Mouse (Mus musculus) liver, adult 2 months (tissue): ENCODE data around the gene Olfr33. TPM values are rescaled to one million over a fixed set of nuclear protein-coding genes. Genes with fewer than 3 reads are reported as not detected.

Experiments
- DNase-seq: peaks from one replicate; pipeline ENCODE4 v3.0.0-alpha.2; 2011; ENCODE audit warnings: low read depth, low spot score; ENCODE audit errors: extremely low read depth
- H3K27ac ChIP-seq: fragments of 200-500 bp; replicated peaks from 2 replicates; pipeline ENCODE4 v1.5.1; 2012; ENCODE audit warnings: low read depth, mild to moderate bottlenecking, control low read depth, inconsistent platforms, low read length; ENCODE audit not compliant: insufficient read depth
- H3K27me3 ChIP-seq: fragments of 200-500 bp; 2 replicates; pipeline ENCODE4 v1.6.1; 2012; ENCODE audit warnings: mild to moderate bottlenecking, moderate library complexity, low read length, inconsistent platforms; ENCODE audit not compliant: control insufficient read depth, insufficient read depth
- H3K36me3 ChIP-seq: fragments of 200-500 bp; 2 replicates; pipeline ENCODE4 v1.6.1; 2012; ENCODE audit warnings: low read length, inconsistent platforms; ENCODE audit not compliant: control insufficient read depth, insufficient read depth
- H3K4me1 ChIP-seq: fragments of 200-500 bp; 2 replicates; pipeline ENCODE4 v1.6.1; 2011; ENCODE audit warnings: low read length; ENCODE audit not compliant: control insufficient read depth, insufficient read depth
- H3K4me3 ChIP-seq: fragments of 200-500 bp; 2 replicates; pipeline ENCODE4 v1.5.1; 2011; ENCODE audit warnings: low read depth, mild to moderate bottlenecking, control low read depth, low read length, moderate library complexity; ENCODE audit not compliant: insufficient read depth
- H3K79me2 ChIP-seq: fragments of 200-500 bp; 2 replicates; pipeline ENCODE4 v1.6.1; 2012; ENCODE audit warnings: inconsistent platforms, mild to moderate bottlenecking, low read length, moderate library complexity; ENCODE audit not compliant: control insufficient read depth, insufficient read depth
- H3K9ac ChIP-seq: fragments of 200-500 bp; 2 replicates; pipeline ENCODE4 v1.6.1; 2012; ENCODE audit warnings: low read depth, mild to moderate bottlenecking, control low read depth, inconsistent platforms, low read length
- CTCF ChIP-seq: fragments of 200-500 bp; IDR thresholded peaks from 2 replicates; pipeline ENCODE4 v1.5.1; 2011; ENCODE audit warnings: low read depth, low read length, control low read depth
- POLR2A ChIP-seq: fragments of 200-500 bp; IDR thresholded peaks from 2 replicates; pipeline ENCODE4 v1.6.1; 2011; ENCODE audit warnings: low read length, control low read depth; ENCODE audit not compliant: insufficient read depth; ENCODE audit errors: extremely low read depth
- WGBS: fragments of 180-500 bp; shearing (Covaris S2); methylation state at CpG from one replicate; pipeline ENCODE4 v1.1.7; 2018; 5-methylcytosine and 5-hydroxymethylcytosine counted together
- polyA plus RNA-seq: library from polyadenylated mRNA; depleted of rRNA; stranded (reverse); fragments of >200 nt; gene quantifications from 2 replicates; pipeline ENCODE4 v1.2.3, GENCODE M21; 2012; rRNA removed
- total RNA-seq: library from RNA; depleted of rRNA; stranded (reverse); fragments of >200 nt; gene quantifications from 2 replicates; pipeline ENCODE4 v1.2.3, GENCODE M21; 2014; rRNA removed

Olfr33 gene
- total RNA-seq (not detected in 2 replicates), polyA plus RNA-seq (not detected in 2 replicates)

GRCm38 (mm10) chr7:102718970-102719369 is at the start of gene Olfr33:
Gene Olfr33 (minus strand): TSS chr7:102719070.
- Histone ChIP-seq H3K79me2 (no peaks in the 10 kb centered on the region), H3K9ac (no peak within 1 kb of the TSS), H3K4me3 (no peak within 1 kb of the TSS), H3K4me1 (no peaks in the 10 kb centered on the region), H3K27me3 (no peaks in the 10 kb centered on the region), H3K27ac (no peak within 1 kb of the TSS), H3K36me3 (no peaks in the 10 kb centered on the region)
- no peak for DNase-seq
- no peak for TF ChIP-seq CTCF
- no peak for TF ChIP-seq POLR2A
- 22% methylated on average over 1 of the region's 1 CpGs for WGBS

- no peak for TF ChIP-seq POLR2A
- no peak for TF ChIP-seq CTCF
- 84% methylated on average over 4 of the region's 4 CpGs for WGBS
- no peak within 1 kb of the TSS for H3K4me3 ChIP-seq
Measured at GRCm38 (mm10) chr7:102759266-102759665, 40.4 kb upstream of the Olfr33 start, which contains the start of the genes Olfr560 and Olfr78. Gene Olfr560 (minus strand): TSS chr7:102759366. Gene Olfr78 (minus strand): TSS chr7:102759471.

GRCm38 (mm10) chr7:102752086-102752485 is 33.2 kb upstream of the Olfr33 start:
- H3K4me3 ChIP-seq = no peak overlapping the region
- 6% methylated on average over 1 of the region's 1 CpGs for WGBS
- no peaks in the 10 kb centered on the region for H3K79me2 ChIP-seq
- no peaks in the 10 kb centered on the region for H3K27me3 ChIP-seq
- no peak overlapping the region for H3K9ac ChIP-seq
- H3K27ac ChIP-seq = no peak overlapping the region
- H3K4me1 ChIP-seq = no peaks in the 10 kb centered on the region
- TF ChIP-seq POLR2A = no peak
- no peak for TF ChIP-seq CTCF
- DNase-seq = no peak
- no peaks in the 10 kb centered on the region for H3K36me3 ChIP-seq

More at GRCm38 (mm10) chr7:102759266-102759665, 40.4 kb upstream of the Olfr33 start, which contains the start of the genes Olfr560 and Olfr78:
- Histone ChIP-seq H3K9ac (no peak within 1 kb of the TSS), H3K27me3 (no peaks in the 10 kb centered on the region), H3K4me1 (no peaks in the 10 kb centered on the region), H3K36me3 (no peaks in the 10 kb centered on the region), H3K79me2 (no peaks in the 10 kb centered on the region), H3K27ac (no peak within 1 kb of the TSS)
- DNase-seq = no peak

- Histone ChIP-seq H3K27me3 (no peaks in the 10 kb centered on the region), H3K27ac (no peak overlapping the region), H3K4me3 (no peak overlapping the region), H3K4me1 (no peaks in the 10 kb centered on the region), H3K9ac (no peak overlapping the region), H3K79me2 (no peaks in the 10 kb centered on the region), H3K36me3 (no peaks in the 10 kb centered on the region)
- 49% methylated on average over 2 of the region's 2 CpGs for WGBS
- no peak for TF ChIP-seq POLR2A
- TF ChIP-seq CTCF = no peak
- no peak for DNase-seq
Measured at GRCm38 (mm10) chr7:102737705-102738104, 18.8 kb upstream of the Olfr33 start.

- DNase-seq = no peak
- no peak overlapping the region for H3K4me3 ChIP-seq
- TF ChIP-seq CTCF = no peak
- TF ChIP-seq POLR2A = no peak
- WGBS = 68% methylated on average over 1 of the region's 1 CpGs
- H3K79me2 ChIP-seq = no peaks in the 10 kb centered on the region
- H3K9ac ChIP-seq = no peak overlapping the region
- no peaks in the 10 kb centered on the region for H3K36me3 ChIP-seq
- H3K27me3 ChIP-seq = no peaks in the 10 kb centered on the region
- H3K4me1 ChIP-seq = no peaks in the 10 kb centered on the region
- no peak overlapping the region for H3K27ac ChIP-seq
Measured at GRCm38 (mm10) chr7:102733793-102734192, 14.9 kb upstream of the Olfr33 start.

GRCm38 (mm10) chr7:102727391-102727790 is 8.5 kb upstream of the Olfr33 start, which contains the start of gene Olfr559:
Gene Olfr559 (minus strand): TSS chr7:102727491.
- Histone ChIP-seq H3K36me3 (no peaks in the 10 kb centered on the region), H3K9ac (no peak within 1 kb of the TSS), H3K27me3 (no peaks in the 10 kb centered on the region), H3K79me2 (no peaks in the 10 kb centered on the region), H3K4me3 (no peak within 1 kb of the TSS), H3K4me1 (no peaks in the 10 kb centered on the region), H3K27ac (no peak within 1 kb of the TSS)
- no peak for TF ChIP-seq CTCF
- TF ChIP-seq POLR2A = no peak
- no peak for DNase-seq
